Mouse (Mus musculus) CH12.LX (cell line): ENCODE data around the gene Pcdh7. TPM values are rescaled to one million over a fixed set of nuclear protein-coding genes. Genes with fewer than 3 reads are reported as not detected.

Experiments
- DNase-seq: peaks from one replicate; pipeline ENCODE4 v3.0.0-alpha.2; 2013; ENCODE audit errors: extremely low read depth
- H3K27ac ChIP-seq: 2 replicates; pipeline ENCODE4 v1.5.1; 2012; ENCODE audit warnings: low read depth, mild to moderate bottlenecking, control low read depth, moderate library complexity; ENCODE audit not compliant: insufficient read depth
- H3K27me3 ChIP-seq: replicated peaks from 2 replicates; pipeline ENCODE3; 2012; ENCODE audit warnings: inconsistent platforms
- H3K36me3 ChIP-seq, 2 experiments: replicated peaks in 1 of 2; 2 replicates each; pipeline versions ENCODE3 to v1.6.1; 2012; ENCODE audit warnings: inconsistent platforms in 1 of 2, low read length in 1 of 2, mild to moderate bottlenecking in 1 of 2, mixed read lengths in 1 of 2, moderate library complexity in 1 of 2; ENCODE audit not compliant: control insufficient read depth in 1 of 2, insufficient read depth in 1 of 2
- H3K4me1 ChIP-seq, 2 experiments: 2 replicates each; pipeline ENCODE4 v1.6.1; 2012; ENCODE audit warnings: inconsistent platforms in 1 of 2, moderate library complexity in 1 of 2; ENCODE audit not compliant: insufficient read depth in 2 of 2, control insufficient read depth in 1 of 2
- H3K4me2 ChIP-seq: 2 replicates; pipeline ENCODE4 v1.6.1; 2012; ENCODE audit warnings: low read depth, mild to moderate bottlenecking, control low read depth; ENCODE audit not compliant: poor library complexity, insufficient read depth, severe bottlenecking
- H3K4me3 ChIP-seq, 3 experiments: fragments of 150-350 bp in 1 of 3; sonication (generic) in 1 of 3; replicated peaks in 1 of 3; 2 replicates each; pipeline versions ENCODE3 to v1.5.1; 2011 to 2012; ENCODE audit warnings: low read depth in 2 of 3, low read length in 2 of 3, mild to moderate bottlenecking in 2 of 3, moderate library complexity in 2 of 3, control low read depth in 1 of 3, improper control_type of control experiment in 1 of 3, inconsistent platforms in 1 of 3, mixed read lengths in 1 of 3; ENCODE audit not compliant: poor library complexity in 1 of 3
- H3K79me2 ChIP-seq: replicated peaks from 2 replicates; pipeline ENCODE4 v1.6.1; 2012; ENCODE audit warnings: mild to moderate bottlenecking, moderate library complexity; ENCODE audit not compliant: control insufficient read depth, poor library complexity, insufficient read depth, severe bottlenecking; ENCODE audit errors: extremely low read depth
- H3K9ac ChIP-seq: 2 replicates; pipeline ENCODE4 v1.6.1; 2012; ENCODE audit warnings: low read depth, mild to moderate bottlenecking, control low read depth, moderate library complexity; ENCODE audit not compliant: insufficient read depth
- H3K9me3 ChIP-seq: replicated peaks from 2 replicates; pipeline ENCODE3; 2012; ENCODE audit warnings: low read length, inconsistent platforms, mixed read lengths
- CHD1 ChIP-seq: IDR thresholded peaks from 2 replicates; pipeline ENCODE4 v1.6.1; 2012; ENCODE audit warnings: low read depth, low read length, improper control_type of control experiment, inconsistent platforms
- CHD2 ChIP-seq: IDR thresholded peaks from 2 replicates; pipeline ENCODE4 v1.6.1; 2011; ENCODE audit warnings: low read length, improper control_type of control experiment
- CTCF ChIP-seq, 2 experiments: IDR thresholded peaks in 1 of 2; conservative IDR thresholded peaks in 1 of 2; 2 replicates each; pipeline ENCODE4 v1.5.1; 2011 to 2012; ENCODE audit warnings: low read depth in 2 of 2, low read length in 2 of 2, improper control_type of control experiment in 1 of 2, inconsistent platforms in 1 of 2, mild to moderate bottlenecking in 1 of 2, moderate library complexity in 1 of 2
- ELF1 ChIP-seq: IDR thresholded peaks from 2 replicates; pipeline ENCODE4 v1.6.1; 2014; ENCODE audit warnings: low read depth, mild to moderate bottlenecking, inconsistent platforms, low read length, improper control_type of control experiment
- ETS1 ChIP-seq: conservative IDR thresholded peaks from 2 replicates; pipeline ENCODE4 v1.6.1; 2012; ENCODE audit warnings: low read depth, mild to moderate bottlenecking, inconsistent platforms, low read length, improper control_type of control experiment, moderate library complexity
- HCFC1 ChIP-seq: IDR thresholded peaks from 2 replicates; pipeline ENCODE4 v1.6.1; 2012; ENCODE audit warnings: low read depth, mild to moderate bottlenecking, inconsistent platforms, low read length, improper control_type of control experiment
- IRF4 ChIP-seq: IDR thresholded peaks from 2 replicates; pipeline ENCODE4 v1.6.1; 2014; ENCODE audit warnings: low read depth, mild to moderate bottlenecking, inconsistent platforms, low read length, improper control_type of control experiment
- JUND ChIP-seq: conservative IDR thresholded peaks from 2 replicates; pipeline ENCODE4 v1.6.1; 2011; ENCODE audit warnings: low read depth, low read length, improper control_type of control experiment
- MAZ ChIP-seq: IDR thresholded peaks from 2 replicates; pipeline ENCODE4 v1.6.1; 2012; ENCODE audit warnings: low read depth, mild to moderate bottlenecking, inconsistent platforms, low read length, improper control_type of control experiment, moderate library complexity
- MXI1 ChIP-seq: IDR thresholded peaks from 2 replicates; pipeline ENCODE4 v1.6.1; 2011; ENCODE audit warnings: mild to moderate bottlenecking, low read depth, low read length, improper control_type of control experiment
- PAX5 ChIP-seq: IDR thresholded peaks from 2 replicates; pipeline ENCODE4 v1.6.1; 2012; ENCODE audit warnings: low read length, inconsistent platforms, mixed read lengths
- POLR2A ChIP-seq: IDR thresholded peaks from 2 replicates; pipeline ENCODE4 v1.6.1; 2011; ENCODE audit warnings: low read depth, mild to moderate bottlenecking, improper control_type of control experiment, low read length
- POLR2AphosphoS2 ChIP-seq: IDR thresholded peaks from 2 replicates; pipeline ENCODE4 v1.6.1; 2011; ENCODE audit warnings: low read depth, low read length, improper control_type of control experiment
- RCOR1 ChIP-seq: conservative IDR thresholded peaks from 2 replicates; pipeline ENCODE4 v1.6.1; 2012; ENCODE audit warnings: low read depth, mild to moderate bottlenecking, inconsistent platforms, low read length, improper control_type of control experiment
- SIN3A ChIP-seq: IDR thresholded peaks from 2 replicates; pipeline ENCODE4 v1.6.1; 2012; ENCODE audit warnings: low read length, improper control_type of control experiment, inconsistent platforms
- TBP ChIP-seq: conservative IDR thresholded peaks from 2 replicates; pipeline ENCODE4 v1.6.1; 2011; ENCODE audit warnings: low read depth, low read length, improper control_type of control experiment
- TCF12 ChIP-seq: IDR thresholded peaks from 2 replicates; pipeline ENCODE4 v1.6.1; 2014; ENCODE audit warnings: low read depth, mild to moderate bottlenecking, inconsistent platforms, low read length, improper control_type of control experiment
- USF2 ChIP-seq: conservative IDR thresholded peaks from 2 replicates; pipeline ENCODE4 v1.6.1; 2011; ENCODE audit warnings: low read depth, low read length, improper control_type of control experiment
- ZC3H11A ChIP-seq: IDR thresholded peaks from 2 replicates; pipeline ENCODE4 v1.6.1; 2012; ENCODE audit warnings: low read depth, mild to moderate bottlenecking, inconsistent platforms, low read length, improper control_type of control experiment
- ZMIZ1 ChIP-seq: IDR thresholded peaks from 2 replicates; pipeline ENCODE4 v1.6.1; 2012; ENCODE audit warnings: low read depth, mild to moderate bottlenecking, inconsistent platforms, low read length, improper control_type of control experiment
- dilution Hi-C: fragments of 300-500 bp; cut with MboI; formaldehyde crosslinking; loops from 2 replicates; pipeline ENCODE4 v1.14.3; 2020; ENCODE audit warnings: low sequenced_read_pairs; ENCODE audit not compliant: extremely low pct_unique_long_range_greater_than_20kb, extremely low pct_ligation_motif_present
- in situ Hi-C: fragments of 300-500 bp; cut with MboI; formaldehyde crosslinking; loops from 3 replicates; pipeline ENCODE4 v1.14.3; 2019; ENCODE audit warnings: low sequenced_read_pairs, low pct_ligation_motif_present, low pct_unique_long_range_greater_than_20kb, mixed read lengths
- polyA plus RNA-seq: library from polyadenylated mRNA; unstranded; fragments of >175 nt; gene quantifications from 2 replicates; pipeline ENCODE4 v1.2.1, GENCODE M21; 2012; ENCODE audit warnings: low read depth; ENCODE audit not compliant: insufficient read length
- total RNA-seq, 2 experiments: library from RNA; depleted of rRNA; stranded (reverse); fragments of 300-350 nt in 1 of 2; fragments of >200 nt in 1 of 2; gene quantifications; 2 replicates each; pipeline ENCODE4 v1.2.3; 2012 to 2014

The Pcdh7 gene
- total and polyA plus RNA-seq, 3 experiments: not detected

DNA sequence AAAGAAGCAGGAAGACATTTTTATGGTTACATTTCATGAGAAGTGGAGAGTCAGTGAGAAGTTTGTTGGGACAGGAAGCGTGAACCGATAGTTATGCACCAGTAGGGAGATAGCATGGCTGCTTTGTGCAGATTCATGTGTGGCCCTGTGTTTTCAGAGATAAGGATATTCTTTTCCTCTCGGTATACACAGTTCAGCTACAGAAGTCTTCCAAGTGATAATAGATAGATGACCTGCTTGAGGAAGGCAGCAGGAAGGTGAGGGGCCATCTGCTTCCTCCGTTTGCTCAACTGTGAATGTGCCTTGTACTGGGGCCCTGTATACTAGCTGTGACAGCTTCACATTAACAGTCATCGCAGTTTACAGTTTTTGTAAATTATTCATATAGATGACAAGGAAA, 64.2 kb downstream of the Pcdh7 start:
- peaks cover 5% of the 10 kb centered on the region for H3K9me3 ChIP-seq
- in situ Hi-C loops (no loop called here), dilution Hi-C loops (no loop called here)
- no peak overlapping the region for H3K9ac ChIP-seq
- no peaks in the 10 kb centered on the region for H3K4me1 ChIP-seq
- DNase-seq: no peak
- H3K27ac ChIP-seq: no peak overlapping the region
- no peaks in the 10 kb centered on the region for H3K36me3 ChIP-seq
- TF ChIP-seq POLR2AphosphoS2 (no peak), USF2 (no peak), CTCF (conservative IDR thresholded peaks at IDR 0.05 in 1 of 2, IDR thresholded peaks at IDR 0.05 in 1 of 2; ENCODE audit: low read depth in 2 of 2, low read length in 2 of 2) (no peak), ZC3H11A (no peak)
- TF ChIP-seq, all 38 proteins: peak for 0
- Histone ChIP-seq H3K4me2 (no peak overlapping the region), H3K4me3 (no peak overlapping the region), H3K79me2 (no peaks in the 10 kb centered on the region), H3K27me3 (no peaks in the 10 kb centered on the region)

- no peak overlapping the region for H3K9ac ChIP-seq
- H3K27ac ChIP-seq: no peak overlapping the region
- no peaks in the 10 kb centered on the region for H3K36me3 ChIP-seq
- dilution Hi-C loops: no loop called here
- H3K9me3 ChIP-seq: peaks cover 5% of the 10 kb centered on the region
- H3K4me2 ChIP-seq: no peak overlapping the region
- TF ChIP-seq IRF4: no peak
- TF ChIP-seq PAX5: no peak
- TF ChIP-seq ETS1: no peak
- no peak for TF ChIP-seq MAZ
- TF ChIP-seq CHD2: no peak
- no peak for TF ChIP-seq RCOR1
- TF ChIP-seq ZMIZ1: no peak
- TF ChIP-seq ELF1: no peak
- no peak for TF ChIP-seq MXI1
- no peak for TF ChIP-seq POLR2AphosphoS2
- in situ Hi-C loops: no loop called here
- no peak for DNase-seq
- no peaks in the 10 kb centered on the region for H3K79me2 ChIP-seq
- H3K27me3 ChIP-seq: no peaks in the 10 kb centered on the region
- no peaks in the 10 kb centered on the region for H3K4me1 ChIP-seq
- no peak overlapping the region for H3K4me3 ChIP-seq
Observed at GRCm38 (mm10) chr5:57782546-57782945, 64.8 kb downstream of the Pcdh7 start.

DNA sequence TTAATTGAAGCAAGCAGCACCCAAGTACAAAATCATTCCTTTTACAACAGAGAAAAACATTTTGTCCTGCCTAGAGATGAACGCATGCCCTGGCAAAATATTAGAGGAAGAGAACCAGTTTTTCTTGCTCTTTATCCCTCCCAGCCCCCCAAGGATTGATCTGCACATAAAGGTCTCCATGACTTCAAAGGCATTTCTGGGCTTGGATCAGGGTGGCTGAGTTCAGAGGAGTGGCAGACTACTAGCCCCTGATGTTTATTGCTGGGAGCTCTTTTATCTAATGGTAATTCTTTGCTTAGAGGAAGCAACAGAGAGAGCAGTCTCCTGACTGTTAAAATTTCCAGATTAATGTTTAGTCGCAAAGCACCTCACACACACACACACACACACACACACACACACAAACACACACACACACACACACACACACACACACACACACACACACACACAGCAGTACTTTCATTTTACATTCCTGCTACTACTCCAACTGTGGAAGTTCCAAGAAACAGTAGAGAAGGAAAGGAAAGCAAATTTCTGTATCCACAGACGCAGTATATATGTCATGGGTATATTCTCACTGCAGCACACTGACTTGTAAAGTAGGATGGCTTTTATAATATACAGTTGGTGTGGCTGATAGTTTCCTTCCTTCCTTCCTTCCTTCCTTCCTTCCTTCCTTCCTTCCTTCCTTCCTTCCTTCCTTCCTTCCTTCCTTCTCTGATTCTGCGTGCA, 71.2 kb downstream of the Pcdh7 start:
- no peak overlapping the region for H3K4me2 ChIP-seq
- H3K27ac ChIP-seq: no peak overlapping the region
- H3K79me2 ChIP-seq: no peaks in the 10 kb centered on the region
- no peak for DNase-seq
- no peaks in the 10 kb centered on the region for H3K4me1 ChIP-seq
- no peak overlapping the region for H3K9ac ChIP-seq
- H3K4me3 ChIP-seq: no peak overlapping the region
- in situ Hi-C loops (no loop called here), dilution Hi-C loops (no loop called here)
- H3K9me3 ChIP-seq: no peaks in the 10 kb centered on the region
- TF ChIP-seq HCFC1 (no peak), ELF1 (no peak), TBP (no peak), CHD1 (no peak), ZMIZ1 (no peak), POLR2AphosphoS2 (no peak), CHD2 (no peak), JUND (no peak), TCF12 (no peak), SIN3A (no peak), POLR2A (no peak), IRF4 (no peak), ZC3H11A (no peak)
- H3K27me3 ChIP-seq: no peaks in the 10 kb centered on the region
- no peaks in the 10 kb centered on the region for H3K36me3 ChIP-seq
